Mouse (Mus musculus) retina, adult 2 months (tissue): Measurements from ENCODE around the gene Jade2.

Experiments
- DNase-seq: peaks from one replicate; pipeline ENCODE4 v3.0.0-alpha.2; 2012; ENCODE audit warnings: low read depth, low spot score

Gene Jade2

GRCm38 (mm10) chr11:51857081-51857671, at the start of gene Jade2:
TSS of gene Jade2 (minus strand) at chr11:51857653.
- DNase-seq: peak; percentile 64

DNA sequence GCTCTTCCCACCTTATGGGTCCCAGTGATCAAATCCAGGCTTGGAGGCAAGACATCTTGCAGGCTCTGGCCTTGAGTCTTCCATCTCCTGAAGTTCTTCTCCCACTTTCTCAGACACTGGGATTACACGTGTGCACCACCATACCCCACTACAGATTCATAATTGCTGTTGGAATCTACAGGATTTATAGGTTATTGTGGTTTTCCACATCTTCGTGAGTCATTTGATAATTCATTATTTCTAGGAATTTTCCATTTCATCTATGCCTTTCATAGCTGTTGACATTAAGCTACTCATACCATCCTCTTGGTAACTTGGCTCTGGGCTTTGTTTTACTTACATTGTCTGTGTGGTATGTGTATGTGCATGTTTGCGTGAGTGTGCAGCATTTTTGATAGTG, 46.8 kb upstream of the Jade2 start:
- no peak for DNase-seq

DNA sequence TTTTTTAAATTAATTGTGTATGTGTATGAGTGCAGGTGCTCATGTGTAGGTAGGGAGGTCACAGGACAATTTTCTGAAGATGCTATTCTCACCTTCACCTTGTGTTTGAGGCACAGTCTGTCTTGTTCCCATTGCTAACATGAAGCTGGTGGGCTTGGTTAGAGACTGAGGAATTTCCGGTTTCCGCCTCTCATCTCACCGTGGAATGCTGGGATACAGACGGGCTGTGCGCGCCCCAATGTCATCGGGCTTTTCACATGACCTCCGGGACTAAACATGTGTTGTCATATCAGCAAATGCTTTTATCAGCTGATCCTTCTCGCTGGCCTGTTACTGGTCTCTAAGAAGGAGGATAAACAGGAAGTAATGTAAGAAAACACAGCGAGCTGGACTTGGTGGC, 42.2 kb upstream of the Jade2 start:
- no peak for DNase-seq

DNA sequence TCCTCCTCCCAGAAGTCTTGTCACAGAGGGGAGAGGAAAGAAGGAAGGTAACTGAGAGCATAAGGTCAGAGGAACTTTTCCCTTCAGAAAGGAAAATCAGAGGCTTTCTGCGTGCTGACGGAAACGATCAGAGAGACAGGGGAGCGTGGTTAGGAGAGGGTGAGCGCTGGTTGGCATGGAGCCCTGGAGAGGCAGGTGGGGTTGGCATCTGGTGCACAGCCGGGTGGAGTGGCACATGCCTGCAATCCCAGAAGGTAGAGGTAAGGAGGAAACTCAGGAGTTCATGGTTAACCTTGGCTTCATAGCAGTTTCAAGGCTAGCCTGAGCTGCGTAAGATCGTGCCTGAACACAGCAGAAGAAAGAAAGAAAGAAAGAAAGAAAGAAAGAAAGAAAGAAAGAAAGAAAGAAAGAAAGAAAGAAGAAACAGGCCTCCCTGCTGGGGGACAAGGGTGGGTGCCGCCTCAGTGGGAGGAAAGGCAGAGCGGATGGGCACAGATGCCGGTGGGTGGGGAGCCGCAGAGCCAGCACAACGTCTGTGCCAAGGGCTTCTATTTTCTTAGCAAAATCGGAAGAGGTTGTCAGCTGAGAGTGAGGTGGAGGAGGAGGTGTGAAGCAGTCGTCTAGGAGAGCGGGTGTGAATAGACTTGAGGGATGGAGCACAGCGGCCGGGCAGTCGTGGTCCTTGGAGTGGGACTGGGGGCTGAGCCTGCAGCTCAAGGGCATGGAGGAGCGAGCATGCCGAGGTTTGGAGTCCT, 41.0 kb upstream of the Jade2 start:
- DNase-seq: no peak

GRCm38 (mm10) chr11:51897311-51897710, 39.9 kb upstream of the Jade2 start:
- DNase-seq: no peak

- no peak for DNase-seq
These were observed 38.6 kb upstream of the Jade2 start for GRCm38 (mm10) chr11:51896012-51896411.

DNA sequence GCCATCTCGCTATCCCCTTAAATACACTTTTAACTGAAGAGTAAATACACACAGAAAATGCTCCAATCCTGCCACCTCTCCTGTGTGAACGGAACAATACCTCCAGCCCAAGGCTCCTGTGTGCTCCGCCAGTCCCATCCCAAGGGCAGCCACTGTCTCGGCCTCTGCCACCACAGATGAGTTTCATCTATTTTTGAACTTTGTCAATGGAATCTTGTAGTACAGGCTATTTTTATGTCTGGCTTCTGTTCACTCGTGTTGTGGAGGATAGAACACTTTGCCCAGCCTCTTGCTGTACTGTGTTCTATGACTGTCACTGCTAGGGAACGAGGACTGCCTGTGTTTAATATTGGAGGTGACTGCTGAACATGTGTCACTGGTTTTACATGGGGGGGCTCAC, 28.2 kb upstream of the Jade2 start:
- no peak for DNase-seq

GRCm38 (mm10) chr11:51884092-51884491, 26.6 kb upstream of the Jade2 start:
- no peak for DNase-seq

DNA sequence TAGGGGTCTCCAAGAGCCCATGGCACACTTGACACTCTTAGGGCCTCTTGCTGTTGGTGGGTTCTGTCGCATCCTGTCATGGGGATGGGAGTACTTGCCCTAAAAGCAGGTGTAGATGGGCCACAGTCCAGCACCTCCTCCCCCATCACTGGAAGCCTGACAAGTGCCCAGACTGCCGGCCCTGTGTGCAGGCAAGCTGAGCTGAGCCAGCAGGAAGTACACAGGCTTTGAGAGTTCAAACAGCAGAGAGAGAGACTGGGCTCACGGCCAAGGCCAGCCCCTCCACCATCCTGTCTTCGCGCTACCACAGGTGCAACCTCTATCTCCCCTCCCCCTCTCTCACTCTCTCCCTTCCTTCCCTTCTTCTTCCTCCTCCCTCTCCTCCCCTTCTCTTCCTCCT, 26.2 kb upstream of the Jade2 start:
- DNase-seq: no peak

- DNase-seq: no peak
These were observed 24.3 kb upstream of the Jade2 start for GRCm38 (mm10) chr11:51881776-51882175.

DNA sequence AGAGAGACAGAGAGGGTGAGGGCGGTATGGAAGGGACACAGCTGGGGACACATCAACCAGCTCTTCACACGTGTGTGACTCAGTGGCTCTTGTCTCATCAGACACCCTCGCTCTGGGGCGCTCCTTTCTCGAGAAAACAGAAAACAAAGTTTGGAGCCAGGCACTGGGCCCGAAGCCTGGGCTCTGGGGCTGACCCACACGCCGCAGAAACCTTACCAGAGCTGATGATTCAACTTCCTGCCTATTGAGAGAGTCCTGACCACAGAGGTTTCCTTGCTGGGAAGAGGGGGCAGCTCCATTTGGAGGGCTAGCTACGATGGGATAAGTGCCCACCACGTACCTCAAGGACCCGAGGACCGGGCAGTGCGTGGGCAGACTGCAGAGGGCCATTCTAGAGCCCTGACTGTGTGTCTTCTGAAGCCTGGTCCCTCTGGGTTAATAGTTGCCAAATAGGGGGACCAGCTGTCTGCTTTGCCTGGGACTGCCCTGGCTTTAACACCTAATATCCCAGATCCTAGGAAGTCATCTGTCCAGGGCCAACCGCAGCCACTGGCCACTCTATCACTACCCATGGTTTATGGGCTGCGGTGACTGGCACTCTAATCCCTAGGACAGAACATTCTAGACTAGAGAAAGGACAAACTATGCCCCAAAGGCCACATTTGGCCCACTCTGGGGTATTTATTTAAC, 23.7 kb upstream of the Jade2 start:
- DNase-seq: no peak

DNA sequence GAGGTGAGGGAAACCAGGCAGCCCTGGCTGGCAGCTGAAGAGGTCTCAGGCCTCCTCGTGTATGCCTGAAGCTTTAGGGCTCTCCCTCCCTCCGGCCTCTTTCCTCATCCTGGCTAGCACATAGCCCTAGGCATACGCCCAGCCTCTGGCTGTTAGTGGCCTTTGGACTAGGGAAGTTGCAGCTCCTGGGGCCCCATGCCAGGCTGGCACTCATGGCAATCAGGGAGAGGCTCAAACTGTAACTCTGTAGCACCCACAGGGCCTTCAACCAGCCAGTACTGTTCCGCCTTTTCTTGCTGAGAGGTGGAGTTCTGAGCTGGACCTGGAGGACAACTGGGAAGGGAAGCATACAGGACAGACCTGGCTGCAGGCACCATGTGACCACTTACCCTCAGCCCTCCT, 19.5 kb upstream of the Jade2 start:
- DNase-seq: no peak

- no peak for DNase-seq
These were observed 18.3 kb upstream of the Jade2 start for GRCm38 (mm10) chr11:51875792-51876195.

DNA sequence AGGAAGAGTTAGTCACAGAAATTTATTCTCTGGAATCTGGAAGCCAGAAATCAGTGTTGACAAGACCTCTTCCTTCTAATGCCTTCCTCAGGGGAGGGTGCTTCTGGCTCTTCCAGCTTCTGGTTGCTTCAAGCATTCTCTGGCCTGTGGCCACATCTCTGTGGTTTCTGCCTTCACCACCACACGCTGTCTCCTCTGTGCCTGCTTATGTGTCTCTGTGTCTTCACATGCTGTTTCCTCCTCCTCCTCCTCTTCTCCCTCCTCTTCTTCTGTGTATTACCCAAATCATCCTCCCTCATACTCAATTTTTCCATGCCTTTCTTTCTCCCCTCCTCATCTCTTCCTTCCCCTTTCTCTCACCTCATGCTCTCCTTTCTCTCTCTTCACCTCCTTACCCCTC, 17.6 kb upstream of the Jade2 start:
- no peak for DNase-seq

GRCm38 (mm10) chr11:51874266-51875036, 17.0 kb upstream of the Jade2 start:
- no peak for DNase-seq

GRCm38 (mm10) chr11:51873141-51873540, 15.7 kb upstream of the Jade2 start:
- no peak for DNase-seq

- DNase-seq: no peak
These were observed 9.8 kb upstream of the Jade2 start for GRCm38 (mm10) chr11:51867261-51867660.

GRCm38 (mm10) chr11:51866020-51866419, 8.6 kb upstream of the Jade2 start:
- DNase-seq: no peak

- no peak for DNase-seq
These were observed 3.2 kb upstream of the Jade2 start for GRCm38 (mm10) chr11:51860666-51861065.

- peak; percentile 41 for DNase-seq
These were observed 2.1 kb upstream of the Jade2 start for GRCm38 (mm10) chr11:51859561-51859960.

- DNase-seq: peak; percentile 20
These were observed 1.1 kb upstream of the Jade2 start for GRCm38 (mm10) chr11:51858528-51859051.
